Mouse (Mus musculus) stomach, postnatal 0 days (tissue): ENCODE measurements at regions not wholly inside any gene's neighbourhood (a gene's known extent, or its start where the extent isn't known, plus 50 kb on each side); places are given as distances from the start of the nearest gene placed in this dataset.

Experiments used
- CTCF ChIP-seq: IDR thresholded peaks from 2 replicates; pipeline ENCODE4 v1.5.1; 2016; ENCODE audit warnings: antibody characterized with exemption, low read depth, mild to moderate bottlenecking, moderate library complexity
- EP300 ChIP-seq: optimal IDR thresholded peaks from 2 replicates; pipeline ENCODE3; 2016; ENCODE audit warnings: antibody characterized with exemption

GRCm38 (mm10) chr11:105523765-105524164 is 66.0 kb upstream of the Tanc2 start:
- TF ChIP-seq EP300, result no peak
- TF ChIP-seq CTCF, result no peak
